Mouse (Mus musculus): ENCODE results near the gene Fzd4. TPM values are rescaled to one million over a fixed set of nuclear protein-coding genes. Genes with fewer than 3 reads are reported as not detected.

The Fzd4 gene
- total and polyA plus RNA-seq, 3 experiments, result 0.04 to 0.13 (median 0.04) TPM

Other genes with a start within 250 kb of the Fzd4 start
- gene Tmem135, start 133 bp upstream of the Fzd4 start, total RNA-seq (2012; rRNA removed), result 17.6 and 18.0 TPM in 2 replicates
- gene Tmem135, start 133 bp upstream of the Fzd4 start, total RNA-seq (2014; rRNA removed), result 31.0 and 33.6 TPM in 2 replicates
- gene Tmem135, start 133 bp upstream of the Fzd4 start, polyA plus RNA-seq (2012; ENCODE audit: insufficient read length, low read depth), result 28.6 and 30.0 TPM in 2 replicates
- 1.1 and 3.4 TPM in 2 replicates for gene Prss23, start 122.8 kb downstream of the Fzd4 start, total RNA-seq (2012; rRNA removed)
- 1.3 and 2.4 TPM in 2 replicates for gene Prss23, start 122.8 kb downstream of the Fzd4 start, total RNA-seq (2014; rRNA removed)
- 2.1 and 2.6 TPM in 2 replicates for gene Prss23, start 122.8 kb downstream of the Fzd4 start, polyA plus RNA-seq (2012; ENCODE audit: insufficient read length, low read depth)
- gene Me3, start 228.0 kb downstream of the Fzd4 start, total RNA-seq (2012; rRNA removed), result not detected in 2 replicates
- gene Me3, start 228.0 kb downstream of the Fzd4 start, total RNA-seq (2014; rRNA removed), result not detected in 2 replicates
- not detected in 2 replicates for gene Me3, start 228.0 kb downstream of the Fzd4 start, polyA plus RNA-seq (2012; ENCODE audit: insufficient read length, low read depth)

Data from CH12.LX (cell line).